Mouse (Mus musculus): Measurements from ENCODE around the gene Nphs2.

DNA sequence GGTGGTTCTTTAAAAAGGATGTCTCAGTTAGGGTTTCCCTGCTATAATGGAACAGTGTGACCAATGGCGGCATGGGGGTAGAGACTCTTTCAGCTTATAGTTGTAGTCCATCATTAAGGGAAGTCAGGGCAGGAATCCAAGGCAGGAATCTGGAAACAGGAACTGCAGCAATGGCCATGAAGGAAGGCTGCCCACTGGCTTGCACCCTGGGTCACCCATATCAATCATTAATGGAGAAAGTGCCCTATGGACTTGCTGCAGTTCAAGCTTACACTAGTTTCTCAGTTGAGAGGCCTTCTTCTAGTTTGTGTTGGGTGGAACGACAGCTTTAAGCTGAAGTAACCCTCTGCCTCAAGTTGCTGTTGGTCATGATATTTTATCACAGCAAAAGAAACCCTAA, 41.9 kb downstream of the Nphs2 start:
- TF ChIP-seq POLR2A (IDR thresholded peaks at IDR 0.05; ENCODE audit: low read depth, low read length) (no peak), CTCF (IDR thresholded peaks at IDR 0.05; ENCODE audit: extremely low read depth, insufficient read depth, insufficient read length, insufficient replicate concordance) (no peak)
